Mouse (Mus musculus): ENCODE results near the gene Igsf23. TPM values are rescaled to one million over a fixed set of nuclear protein-coding genes. Genes with fewer than 3 reads are reported as not detected.

Igsf23 gene
- polyA plus RNA-seq, 1 experiment from 2014 or later, result 1.6 TPM

DNA sequence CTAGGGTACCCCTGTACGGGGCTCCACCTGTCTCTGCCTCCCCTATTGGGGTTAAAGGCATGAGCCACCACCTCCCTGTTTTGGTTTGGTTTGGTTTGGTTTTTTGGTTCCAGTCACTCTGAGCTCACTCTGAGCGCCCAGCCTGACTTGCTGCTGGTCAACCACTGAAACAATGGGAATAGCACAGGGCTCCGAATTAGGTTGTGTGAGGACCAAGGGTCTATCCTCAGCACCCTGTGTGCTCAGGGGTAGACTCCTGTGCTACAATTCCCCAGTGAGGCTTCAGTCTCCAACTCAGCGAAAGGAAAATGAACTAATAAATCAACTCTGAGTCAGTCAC is 30.4 kb downstream of the Igsf23 start:
- H3K27ac ChIP-seq (replicated peaks), result peak overlapping the region; percentile 91
- no peaks in the 10 kb centered on the region for H3K9me3 ChIP-seq
- peaks cover 36% of the 10 kb centered on the region for H3K36me3 ChIP-seq
- 26% methylated on average over 4 of the region's 4 CpGs for WGBS
- H3K4me1 ChIP-seq, result peaks cover 22% of the 10 kb centered on the region
- H3K27me3 ChIP-seq (replicated peaks), result peaks cover 3% of the 10 kb centered on the region; the same call in 1 of the 2 replicates
- peak overlapping the region; percentile 70 for H3K4me3 ChIP-seq
- peak overlapping the region; percentile 88 for H3K9ac ChIP-seq
- H3K4me2 ChIP-seq, result peak overlapping the region; percentile 74
- no peak for ATAC-seq (ENCODE audit: extremely low read depth, insufficient number of reproducible peaks, low FRiP score, low TSS enrichment)

DNA sequence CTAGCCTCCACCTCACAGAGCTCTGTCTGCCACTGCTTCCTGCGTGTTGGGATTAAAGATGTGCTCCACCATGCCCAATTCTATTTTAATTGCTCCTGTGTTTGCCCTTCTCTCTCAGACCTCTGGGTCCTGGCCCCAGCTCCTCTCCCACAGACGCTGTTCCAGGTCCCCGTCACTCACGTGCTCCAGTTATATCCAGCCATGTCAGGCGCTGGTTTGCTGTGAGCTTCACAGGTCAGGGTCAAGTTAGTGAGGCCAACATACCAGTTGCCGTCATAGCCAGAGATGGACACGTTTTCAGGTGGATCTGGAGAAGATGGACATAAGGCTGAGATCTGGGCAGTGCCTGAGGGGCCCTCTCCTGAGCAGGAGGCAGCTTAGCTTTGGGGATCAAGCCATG is 36.0 kb downstream of the Igsf23 start:
- ATAC-seq (ENCODE audit: extremely low read depth, insufficient number of reproducible peaks, low FRiP score, low TSS enrichment), result no peak
- Histone ChIP-seq H3K9ac (no peak overlapping the region), H3K9me3 (no peaks in the 10 kb centered on the region), H3K36me3 (peaks cover 85% of the 10 kb centered on the region), H3K27me3 (replicated peaks) (no peaks in the 10 kb centered on the region), H3K4me1 (peaks cover 4% of the 10 kb centered on the region), H3K4me3 (no peak overlapping the region), H3K27ac (replicated peaks) (no peak overlapping the region), H3K4me2 (no peak overlapping the region)
- 81% methylated on average over 7 of the region's 7 CpGs for WGBS

DNA sequence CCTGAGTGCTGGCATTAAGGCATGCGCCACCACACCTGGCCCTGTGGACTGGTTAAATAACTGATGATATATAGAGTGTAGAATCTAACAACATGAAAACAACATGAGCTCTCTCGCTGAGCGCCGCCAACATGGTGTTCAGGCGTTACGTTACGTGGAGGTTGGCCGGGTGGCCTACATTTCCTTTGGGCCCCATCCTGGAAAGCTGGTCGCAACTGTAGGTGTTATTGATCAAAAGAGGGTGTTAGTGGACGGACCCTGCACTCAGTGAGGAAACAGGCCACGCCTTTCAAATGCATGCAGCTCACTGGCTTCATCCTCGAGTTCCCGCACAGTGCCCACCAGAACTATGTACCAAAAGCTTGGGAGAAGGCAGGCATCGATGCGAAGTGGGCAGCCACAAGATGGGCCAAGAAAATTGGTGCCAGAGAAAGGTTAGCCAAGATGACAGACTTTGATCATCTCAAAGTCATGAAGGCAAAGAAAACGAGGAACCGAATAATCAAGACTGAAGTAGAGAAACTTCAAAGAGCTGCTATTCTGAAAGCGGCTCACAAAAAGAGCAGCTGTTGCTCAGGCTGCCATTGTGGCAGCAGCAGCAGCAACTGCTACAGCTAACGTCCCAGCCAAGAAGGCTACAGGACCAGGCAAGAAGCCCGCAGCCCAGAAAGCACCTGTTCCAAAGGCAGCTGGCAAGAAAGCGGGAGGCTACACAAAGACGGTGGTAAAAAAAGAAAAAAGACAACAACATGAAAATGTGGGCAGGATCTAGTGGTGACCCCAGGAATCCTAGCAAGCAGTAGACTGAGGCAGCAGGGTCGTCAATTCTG is 38.6 kb downstream of the Igsf23 start:
- Histone ChIP-seq H3K36me3 (peaks cover 86% of the 10 kb centered on the region), H3K9ac (no peak overlapping the region), H3K27me3 (replicated peaks) (no peaks in the 10 kb centered on the region), H3K27ac (replicated peaks) (no peak overlapping the region), H3K4me3 (no peak overlapping the region), H3K4me2 (no peak overlapping the region), H3K4me1 (no peaks in the 10 kb centered on the region), H3K9me3 (0 out of 2 replicates have a peak, but pooled peaks cover 1% of the 10 kb centered on the region)
- 86% methylated on average over 23 of the region's 23 CpGs for WGBS
- ATAC-seq (ENCODE audit: extremely low read depth, insufficient number of reproducible peaks, low FRiP score, low TSS enrichment), result no peak

DNA sequence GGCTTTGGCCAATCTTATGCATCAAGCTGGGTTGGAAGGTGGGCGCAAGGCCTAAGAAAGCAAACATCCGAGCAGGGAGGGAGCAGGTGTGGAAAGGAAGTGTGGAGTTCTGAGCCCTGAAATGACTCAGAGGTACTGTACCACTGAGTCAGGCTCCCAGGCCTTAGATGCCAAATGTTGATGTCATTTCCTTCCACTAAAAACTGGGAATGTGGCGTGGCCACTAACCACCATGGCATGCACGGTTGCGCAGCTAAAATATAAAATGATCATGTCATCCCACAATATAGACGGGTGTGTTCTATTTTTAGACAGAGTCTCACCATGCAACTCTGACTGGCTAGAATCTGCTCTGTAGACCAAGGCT is 39.3 kb downstream of the Igsf23 start:
- peaks cover 86% of the 10 kb centered on the region for H3K36me3 ChIP-seq
- ATAC-seq (ENCODE audit: extremely low read depth, insufficient number of reproducible peaks, low FRiP score, low TSS enrichment), result no peak
- H3K4me1 ChIP-seq, result no peaks in the 10 kb centered on the region
- no peaks in the 10 kb centered on the region for H3K27me3 ChIP-seq (replicated peaks)
- no peak overlapping the region for H3K27ac ChIP-seq (replicated peaks)
- no peak overlapping the region for H3K4me3 ChIP-seq
- WGBS, result 72% methylated on average over 6 of the region's 6 CpGs
- H3K4me2 ChIP-seq, result no peak overlapping the region
- H3K9me3 ChIP-seq, result 0 out of 2 replicates have a peak, but pooled peaks cover 4% of the 10 kb centered on the region
- no peak overlapping the region for H3K9ac ChIP-seq

DNA sequence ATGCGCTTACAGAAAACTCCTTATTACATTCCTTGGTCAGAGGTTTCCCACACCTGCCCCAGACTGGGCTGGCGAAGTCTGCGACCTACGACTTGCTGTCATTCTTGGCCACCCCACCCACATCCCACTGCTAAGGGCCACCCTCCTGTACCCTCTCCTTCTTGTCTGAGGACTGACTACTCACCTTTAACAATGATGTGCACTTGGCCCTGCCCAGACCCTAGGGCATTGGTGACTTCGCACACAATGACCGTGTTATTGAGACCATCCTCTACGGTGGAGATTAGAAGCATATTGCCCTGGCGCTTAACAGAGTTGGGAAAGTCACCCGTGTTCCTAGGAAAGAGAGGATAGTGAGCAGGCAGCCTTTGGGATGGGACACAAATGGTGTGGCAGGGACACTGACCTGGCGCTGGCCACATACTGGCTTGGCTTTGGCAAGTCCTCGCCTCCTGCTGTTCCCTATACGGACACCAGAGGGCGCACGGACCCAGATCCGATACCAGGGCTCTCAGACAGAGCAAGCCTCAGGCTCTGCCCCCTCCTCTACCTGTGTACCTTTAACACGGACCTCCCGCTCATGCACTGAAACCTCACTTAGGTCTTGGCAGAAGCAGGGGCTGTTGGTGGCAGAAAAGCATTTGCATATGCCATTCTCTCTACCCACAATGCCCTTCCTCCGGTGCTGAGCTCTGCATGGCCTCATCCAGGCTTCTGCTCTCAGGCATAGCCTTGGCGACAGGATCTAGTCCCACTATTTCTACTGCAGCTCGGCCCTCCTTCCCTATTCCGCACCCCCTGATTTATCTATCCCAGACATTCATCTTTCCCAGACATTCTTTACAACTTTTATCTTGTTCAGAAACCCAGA is 39.9 kb downstream of the Igsf23 start:
- Histone ChIP-seq H3K36me3 (peaks cover 85% of the 10 kb centered on the region), H3K27me3 (replicated peaks) (no peaks in the 10 kb centered on the region), H3K9me3 (0 out of 2 replicates have a peak, but pooled peaks cover 4% of the 10 kb centered on the region), H3K27ac (replicated peaks) (no peak overlapping the region), H3K4me2 (no peak overlapping the region), H3K4me3 (no peak overlapping the region), H3K9ac (no peak overlapping the region), H3K4me1 (no peaks in the 10 kb centered on the region)
- ATAC-seq (ENCODE audit: extremely low read depth, insufficient number of reproducible peaks, low FRiP score, low TSS enrichment), result peak; percentile 46; the same call in 1 of the 2 replicates
- 46% methylated on average over 21 of the region's 21 CpGs for WGBS

DNA sequence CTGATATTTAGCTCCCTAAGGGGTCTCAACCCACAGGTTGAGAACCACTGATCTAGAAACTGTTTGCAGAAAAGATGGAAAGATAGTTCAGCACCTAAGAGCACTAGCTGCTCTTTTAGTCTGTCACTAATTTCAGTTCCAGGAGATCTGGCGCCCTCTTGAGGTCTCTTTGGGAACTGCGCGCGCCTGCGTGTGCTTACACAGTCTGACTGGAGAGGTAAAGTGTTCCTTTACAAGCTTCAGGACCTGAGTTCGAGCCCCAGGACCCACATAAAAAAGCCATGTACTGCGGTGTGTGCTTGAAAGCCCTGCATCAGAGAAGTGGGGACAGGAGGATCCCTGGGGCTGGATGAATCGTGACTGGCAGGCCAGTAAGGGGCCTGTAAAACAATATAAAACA is 60.7 kb downstream of the Igsf23 start:
- no peak for ATAC-seq (ENCODE audit: extremely low read depth, insufficient number of reproducible peaks, low FRiP score, low TSS enrichment)
- no peaks in the 10 kb centered on the region for H3K27me3 ChIP-seq (replicated peaks)
- 42% methylated on average over 8 of the region's 8 CpGs for WGBS
- H3K4me3 ChIP-seq, result no peak overlapping the region
- no peak overlapping the region for H3K9ac ChIP-seq
- no peaks in the 10 kb centered on the region for H3K36me3 ChIP-seq
- no peak overlapping the region for H3K27ac ChIP-seq (replicated peaks)
- H3K9me3 ChIP-seq, result 0 out of 2 replicates have a peak, but pooled peaks cover 8% of the 10 kb centered on the region
- H3K4me2 ChIP-seq, result no peak overlapping the region
- H3K4me1 ChIP-seq, result no peaks in the 10 kb centered on the region

DNA sequence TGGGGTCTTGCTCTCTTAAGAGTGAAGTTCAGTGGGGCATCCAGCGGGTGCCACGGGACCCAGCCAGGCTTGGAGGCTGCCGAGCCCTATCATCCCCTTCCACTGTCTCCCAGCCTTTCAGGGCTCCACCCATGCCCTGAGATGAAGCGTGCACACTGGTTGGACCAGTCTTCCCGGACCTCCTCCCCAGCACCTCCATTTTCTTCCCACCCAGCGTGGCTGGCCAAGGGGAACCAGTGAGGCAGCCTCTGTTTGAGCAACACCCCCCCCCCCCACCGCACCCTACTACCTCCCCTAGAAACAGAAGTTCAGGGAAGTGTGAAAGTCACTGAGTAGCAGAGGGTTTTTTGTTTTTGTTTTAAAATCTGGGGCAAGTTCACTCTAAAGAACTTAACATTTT is 62.7 kb downstream of the Igsf23 start, which contains the start of gene Ceacam19:
TSS of gene Ceacam19 (minus strand) at position 117 of the 400 bp plus-strand sequence.
- H3K9ac ChIP-seq, result no peak within 1 kb of the TSS
- no peaks in the 10 kb centered on the region for H3K4me1 ChIP-seq
- ATAC-seq (ENCODE audit: extremely low read depth, insufficient number of reproducible peaks, low FRiP score, low TSS enrichment), result no peak
- no peaks in the 10 kb centered on the region for H3K27me3 ChIP-seq (replicated peaks)
- no peak within 1 kb of the TSS for H3K4me3 ChIP-seq
- WGBS, result 55% methylated on average over 7 of the region's 7 CpGs
- H3K9me3 ChIP-seq, result 0 out of 2 replicates have a peak, but pooled peaks cover 3% of the 10 kb centered on the region
- no peaks in the 10 kb centered on the region for H3K36me3 ChIP-seq
- no peak within 1 kb of the TSS for H3K4me2 ChIP-seq
- H3K27ac ChIP-seq (replicated peaks), result no peak within 1 kb of the TSS

Other genes with a start within 250 kb of the Igsf23 start
- gene Tomm40, start 235.3 kb downstream of the Igsf23 start, polyA plus RNA-seq (2015; fragmentation: Nextera tagmentation; extraction: Ambion mirVana), result 128 and 146 TPM in 2 replicates
- 89.3 and 89.4 TPM in 2 replicates for gene Nectin2, start 200.3 kb downstream of the Igsf23 start, polyA plus RNA-seq (2015; fragmentation: Nextera tagmentation; extraction: Ambion mirVana)
- 223 and 250 TPM in 2 replicates for gene Bcam, start 179.7 kb downstream of the Igsf23 start, polyA plus RNA-seq (2015; fragmentation: Nextera tagmentation; extraction: Ambion mirVana)
- 0.59 and 0.68 TPM in 2 replicates for gene Cblc, start 153.9 kb downstream of the Igsf23 start, polyA plus RNA-seq (2015; fragmentation: Nextera tagmentation; extraction: Ambion mirVana)
- 1.5 and 1.9 TPM in 2 replicates for gene Bcl3, start 128.0 kb downstream of the Igsf23 start, polyA plus RNA-seq (2015; fragmentation: Nextera tagmentation; extraction: Ambion mirVana)
- gene Gm19345, start 98.8 kb downstream of the Igsf23 start, polyA plus RNA-seq (2015; fragmentation: Nextera tagmentation; extraction: Ambion mirVana), result not detected in 2 replicates
- 0.13 TPM in 1 of 2 replicates, not detected in the other for gene Ceacam16, start 89.5 kb downstream of the Igsf23 start, polyA plus RNA-seq (2015; fragmentation: Nextera tagmentation; extraction: Ambion mirVana)
- not detected in 2 replicates for gene Ceacam19, start 62.8 kb downstream of the Igsf23 start, polyA plus RNA-seq (2015; fragmentation: Nextera tagmentation; extraction: Ambion mirVana)
- gene Pvr, start 29.6 kb downstream of the Igsf23 start, polyA plus RNA-seq (2015; fragmentation: Nextera tagmentation; extraction: Ambion mirVana), result 15.7 TPM in 2 replicates
- not detected in 2 replicates for gene Ceacam20, start 14.7 kb upstream of the Igsf23 start, polyA plus RNA-seq (2015; fragmentation: Nextera tagmentation; extraction: Ambion mirVana)
- not detected in 2 replicates for gene Nlrp9b, start 40.7 kb upstream of the Igsf23 start, polyA plus RNA-seq (2015; fragmentation: Nextera tagmentation; extraction: Ambion mirVana)
- gene Vmn1r91, start 148.9 kb upstream of the Igsf23 start, polyA plus RNA-seq (2015; fragmentation: Nextera tagmentation; extraction: Ambion mirVana), result not detected in 2 replicates
- not detected in 2 replicates for gene Gm16442, start 171.8 kb upstream of the Igsf23 start, polyA plus RNA-seq (2015; fragmentation: Nextera tagmentation; extraction: Ambion mirVana)
- gene Vmn1r93, start 188.3 kb upstream of the Igsf23 start, polyA plus RNA-seq (2015; fragmentation: Nextera tagmentation; extraction: Ambion mirVana), result not detected in 2 replicates
- not detected in 2 replicates for gene Vmn1r94, start 217.6 kb upstream of the Igsf23 start, polyA plus RNA-seq (2015; fragmentation: Nextera tagmentation; extraction: Ambion mirVana)
- gene Vmn1r95, start 243.0 kb upstream of the Igsf23 start, polyA plus RNA-seq (2015; fragmentation: Nextera tagmentation; extraction: Ambion mirVana), result not detected in 2 replicates

Measured in heart, embryonic 13.5 days (tissue).